In the genomic region with DNA sequence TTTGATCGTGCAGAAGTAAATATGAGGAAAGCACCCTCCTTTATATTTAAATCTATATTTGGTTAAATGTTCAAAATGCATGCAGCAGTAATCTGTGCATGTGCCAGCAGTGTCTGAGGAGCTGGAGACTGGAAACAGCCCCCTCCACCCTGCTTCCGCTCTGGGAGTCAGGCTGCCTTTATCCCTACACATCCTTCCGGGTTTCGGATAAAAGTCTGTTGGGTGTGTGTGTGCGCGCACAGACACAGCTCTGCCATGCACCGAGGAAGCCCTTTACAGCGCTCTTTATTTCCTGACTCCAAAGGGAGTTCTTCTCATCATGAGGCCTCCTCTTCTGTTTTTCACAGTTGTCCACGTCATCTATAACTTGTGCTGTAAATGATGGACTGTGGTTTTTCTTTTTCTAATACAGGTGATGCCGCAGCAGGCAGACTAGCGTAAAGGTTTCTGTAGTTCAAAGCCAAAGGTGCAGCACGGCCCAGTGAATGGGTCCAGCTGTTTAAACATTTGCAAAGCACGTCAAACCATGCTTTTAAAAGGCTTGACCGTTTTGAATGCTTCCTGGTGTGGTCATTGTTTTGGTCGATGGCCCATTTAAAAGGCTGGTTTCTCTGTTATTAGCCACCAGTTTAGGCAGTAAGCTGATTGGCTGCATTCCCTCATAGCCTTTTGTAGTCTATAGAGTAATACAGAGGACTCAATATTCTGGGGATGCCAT, we compare ENCODE assay signal across 12 mouse cellular contexts.
DNase-seq lines count a peak whose midpoint lies in the region; ATAC-seq lines count a peak whose summit lies in the region.
"Had no signal": no experiment of that assay in that cellular context is flagged by ENCODE, and none has a peak within 500 bp of the region (broad histone marks: within the 10 kb centered on the region; RNA-seq: fewer than 3 reads in every experiment).

No protein-coding gene starts in this region.

- H3K4me1 ChIP-seq in limb, embryonic 13.5 days = peaks cover 52% of the 10 kb centered on the region
- no peaks in the 10 kb centered on the region; the same call in 1 of the 2 replicates for H3K4me1 ChIP-seq in limb, embryonic 10.5 days
- H3K4me1 ChIP-seq in stomach, embryonic 14.5 days (ENCODE audit: control insufficient read depth, insufficient read depth, low read length) = no peaks in the 10 kb centered on the region; the same call in 1 of the 2 replicates

- H3K9me3 ChIP-seq in limb, embryonic 13.5 days = no peaks in the 10 kb centered on the region
- H3K9me3 ChIP-seq in limb, embryonic 10.5 days (replicated peaks) = no peaks in the 10 kb centered on the region
- H3K9me3 ChIP-seq in stomach, embryonic 14.5 days (ENCODE audit: control insufficient read depth, low read depth, low read length) = no peaks in the 10 kb centered on the region
- H3K9me3 ChIP-seq: neural tube, embryonic 13.5 days had no signal

- H3K4me2 ChIP-seq in limb, embryonic 13.5 days (replicated peaks) = no peak overlapping the region
- no peak overlapping the region for H3K4me2 ChIP-seq in stomach, embryonic 14.5 days (replicated peaks; ENCODE audit: low read depth, low read length)
- H3K4me2 ChIP-seq: lung, embryonic 14.5 days; neural tube, embryonic 13.5 days had no signal

- no peak for ATAC-seq in limb, embryonic 13.5 days (ENCODE audit: low FRiP score, low read depth)
- ATAC-seq in stomach, embryonic 14.5 days (ENCODE audit: insufficient number of reproducible peaks, insufficient read depth, low FRiP score, low read depth) = 0 out of 2 replicates have a peak, but pooled peaks have one; percentile 31

- WGBS in limb, embryonic 13.5 days = 68% methylated on average over 15 of the region's 15 CpGs
- WGBS in limb, embryonic 10.5 days = 87% methylated on average over 15 of the region's 15 CpGs
- 55% methylated on average over 15 of the region's 15 CpGs for WGBS in stomach, embryonic 14.5 days

- intact Hi-C loops in heart, postnatal 10 days (cut with DNase I) = no loop called here

- no peak overlapping the region for H3K9ac ChIP-seq in limb, embryonic 13.5 days
- no peak overlapping the region for H3K9ac ChIP-seq in stomach, embryonic 14.5 days (replicated peaks; ENCODE audit: low read depth, low read length)
- H3K9ac ChIP-seq: lung, embryonic 14.5 days; neural tube, embryonic 13.5 days had no signal

- no peaks in the 10 kb centered on the region for H3K27me3 ChIP-seq in limb, embryonic 13.5 days
- no peaks in the 10 kb centered on the region for H3K27me3 ChIP-seq in limb, embryonic 10.5 days (ENCODE audit: low read depth, poor library complexity, severe bottlenecking)
- no peaks in the 10 kb centered on the region for H3K27me3 ChIP-seq in stomach, embryonic 14.5 days (ENCODE audit: control insufficient read depth, insufficient read depth, low read length)
- H3K27me3 ChIP-seq: neural tube, embryonic 13.5 days had no signal

- H3K27ac ChIP-seq in limb, embryonic 13.5 days = peak overlapping the region; percentile 69
- no peak overlapping the region for H3K27ac ChIP-seq in limb, embryonic 10.5 days
- H3K27ac ChIP-seq in stomach, embryonic 14.5 days (ENCODE audit: low read length) = no peak overlapping the region
- H3K27ac ChIP-seq: neural tube, embryonic 13.5 days had no signal

- DNase-seq in heart, postnatal 4 days = peak; percentile 10
- no peak for DNase-seq in heart, postnatal 10 days
- DNase-seq in limb, embryonic 10.5 days (ENCODE audit: low spot score) = no peak
- peak; percentile 77 for DNase-seq in ZHBTc4 (ENCODE audit: low read depth, low spot score)
- no peak for DNase-seq in cerebellum, postnatal 25 days
- DNase-seq: heart, adult 18-20 months; lung, embryonic 14.5 days; thymus, adult 2 months had no signal

- no peak overlapping the region for H3K4me3 ChIP-seq in limb, embryonic 13.5 days
- no peak overlapping the region for H3K4me3 ChIP-seq in limb, embryonic 10.5 days
- no peak overlapping the region for H3K4me3 ChIP-seq in stomach, embryonic 14.5 days (ENCODE audit: low read depth, low read length)
- H3K4me3 ChIP-seq: neural tube, embryonic 13.5 days had no signal

- peaks cover 33% of the 10 kb centered on the region for H3K36me3 ChIP-seq in limb, embryonic 13.5 days
- H3K36me3 ChIP-seq in limb, embryonic 10.5 days = peaks cover 51% of the 10 kb centered on the region
- no peaks in the 10 kb centered on the region; the same call in 1 of the 2 replicates for H3K36me3 ChIP-seq in stomach, embryonic 14.5 days (ENCODE audit: control insufficient read depth, insufficient read depth, low read length)
- H3K36me3 ChIP-seq: G1E; neural tube, embryonic 13.5 days had no signal

Comparison
In these comparisons a context has a peak if more than half of its experiments do, and no peak if none do; other contexts are left out.
1. DNase-seq: peak in heart, postnatal 4 days (single experiment) and ZHBTc4 (single experiment); none in heart, postnatal 10 days (0 of 2), limb, embryonic 10.5 days (single experiment) and cerebellum, postnatal 25 days (0 of 2).